Mouse (Mus musculus): ENCODE measurements around the gene Cep131. TPM values are rescaled to one million over a fixed set of nuclear protein-coding genes. Genes with fewer than 3 reads are reported as not detected.

Cep131 gene
- polyA plus RNA-seq, 1 experiment from 2014 or later = 30.7 TPM

- WGBS = 77% methylated on average over 23 of the region's 23 CpGs
- H3K36me3 ChIP-seq = peaks cover 65% of the 10 kb centered on the region
- H3K9ac ChIP-seq = no peak overlapping the region
- H3K4me3 ChIP-seq (replicated peaks) = no peak overlapping the region
- H3K4me2 ChIP-seq (replicated peaks) = no peak overlapping the region
- H3K27ac ChIP-seq (replicated peaks) = no peak overlapping the region
- ATAC-seq (ENCODE audit: insufficient number of reproducible peaks, low FRiP score, low TSS enrichment, low read depth) = peak; percentile 31; the same call in 1 of the 2 replicates
- no peaks in the 10 kb centered on the region for H3K27me3 ChIP-seq
- no peaks in the 10 kb centered on the region for H3K9me3 ChIP-seq (replicated peaks)
- H3K4me1 ChIP-seq = peaks cover 8% of the 10 kb centered on the region
Measured at GRCm38 (mm10) chr11:120092817-120093591, 6.4 kb upstream of the Cep131 start.

- H3K4me2 ChIP-seq (replicated peaks) = no peak overlapping the region
- H3K4me3 ChIP-seq (replicated peaks) = no peak overlapping the region
- WGBS = 84% methylated on average over 4 of the region's 4 CpGs
- no peak for ATAC-seq (ENCODE audit: insufficient number of reproducible peaks, low FRiP score, low TSS enrichment, low read depth)
- peaks cover 11% of the 10 kb centered on the region for H3K4me1 ChIP-seq
- no peak overlapping the region for H3K9ac ChIP-seq
- H3K27me3 ChIP-seq = no peaks in the 10 kb centered on the region
- H3K36me3 ChIP-seq = peaks cover 56% of the 10 kb centered on the region
- no peaks in the 10 kb centered on the region for H3K9me3 ChIP-seq (replicated peaks)
- no peak overlapping the region for H3K27ac ChIP-seq (replicated peaks)
Measured at GRCm38 (mm10) chr11:120090661-120091060, 4.0 kb upstream of the Cep131 start.

- WGBS = 4% methylated on average over 25 of the region's 25 CpGs
- H3K4me2 ChIP-seq (replicated peaks) = peak overlapping the region; percentile 91
- H3K4me3 ChIP-seq (replicated peaks) = peak overlapping the region; percentile 86
- peaks cover 38% of the 10 kb centered on the region for H3K36me3 ChIP-seq
- H3K27ac ChIP-seq (replicated peaks) = peak overlapping the region; percentile 75
- peak overlapping the region; percentile 95 for H3K9ac ChIP-seq
- no peaks in the 10 kb centered on the region for H3K27me3 ChIP-seq
- H3K9me3 ChIP-seq (replicated peaks) = no peaks in the 10 kb centered on the region
- H3K4me1 ChIP-seq = peaks cover 18% of the 10 kb centered on the region
- ATAC-seq (ENCODE audit: insufficient number of reproducible peaks, low FRiP score, low TSS enrichment, low read depth) = no peak
Measured at GRCm38 (mm10) chr11:120085891-120086627, 568 bp downstream of the Cep131 start.

GRCm38 (mm10) chr11:120080282-120080681, 6.3 kb downstream of the Cep131 start:
- no peaks in the 10 kb centered on the region for H3K27me3 ChIP-seq
- peaks cover 73% of the 10 kb centered on the region for H3K36me3 ChIP-seq
- H3K9me3 ChIP-seq (replicated peaks) = no peaks in the 10 kb centered on the region
- no peak for ATAC-seq (ENCODE audit: insufficient number of reproducible peaks, low FRiP score, low TSS enrichment, low read depth)
- 77% methylated on average over 6 of the region's 6 CpGs for WGBS
- H3K27ac ChIP-seq (replicated peaks) = no peak overlapping the region
- H3K4me2 ChIP-seq (replicated peaks) = no peak overlapping the region
- H3K4me1 ChIP-seq = peaks cover 5% of the 10 kb centered on the region; the same call in 1 of the 2 replicates
- H3K4me3 ChIP-seq (replicated peaks) = no peak overlapping the region
- no peak overlapping the region for H3K9ac ChIP-seq

- Histone ChIP-seq H3K9ac (no peak overlapping the region), H3K27ac (replicated peaks) (no peak overlapping the region)
Measured at GRCm38 (mm10) chr11:120076191-120076590, 10.4 kb downstream of the Cep131 start.

GRCm38 (mm10) chr11:120072986-120073647, 13.5 kb downstream of the Cep131 start:
- Histone ChIP-seq H3K4me2 (replicated peaks) (no peak overlapping the region), H3K36me3 (peaks cover 81% of the 10 kb centered on the region), H3K27ac (replicated peaks) (no peak overlapping the region), H3K9me3 (replicated peaks) (no peaks in the 10 kb centered on the region), H3K9ac (no peak overlapping the region), H3K4me3 (replicated peaks) (no peak overlapping the region), H3K27me3 (no peaks in the 10 kb centered on the region), H3K4me1 (peaks cover 3% of the 10 kb centered on the region; the same call in 1 of the 2 replicates)
- ATAC-seq (ENCODE audit: insufficient number of reproducible peaks, low FRiP score, low TSS enrichment, low read depth) = no peak
- 88% methylated on average over 9 of the region's 9 CpGs for WGBS

More at GRCm38 (mm10) chr11:120076191-120076590, 10.4 kb downstream of the Cep131 start:
- Histone ChIP-seq H3K4me1 (peaks cover 3% of the 10 kb centered on the region; the same call in 1 of the 2 replicates), H3K36me3 (peaks cover 81% of the 10 kb centered on the region), H3K4me3 (replicated peaks) (no peak overlapping the region), H3K9me3 (replicated peaks) (no peaks in the 10 kb centered on the region), H3K4me2 (replicated peaks) (no peak overlapping the region), H3K27me3 (no peaks in the 10 kb centered on the region)
- 79% methylated on average over 3 of the region's 3 CpGs for WGBS
- ATAC-seq (ENCODE audit: insufficient number of reproducible peaks, low FRiP score, low TSS enrichment, low read depth) = no peak

GRCm38 (mm10) chr11:120071731-120072320, 14.8 kb downstream of the Cep131 start:
- no peak for ATAC-seq (ENCODE audit: insufficient number of reproducible peaks, low FRiP score, low TSS enrichment, low read depth)
- no peaks in the 10 kb centered on the region for H3K9me3 ChIP-seq (replicated peaks)
- H3K27ac ChIP-seq (replicated peaks) = no peak overlapping the region
- H3K36me3 ChIP-seq = peaks cover 89% of the 10 kb centered on the region
- no peak overlapping the region for H3K4me3 ChIP-seq (replicated peaks)
- WGBS = 65% methylated on average over 7 of the region's 7 CpGs
- H3K4me2 ChIP-seq (replicated peaks) = no peak overlapping the region
- peaks cover 3% of the 10 kb centered on the region; the same call in 1 of the 2 replicates for H3K4me1 ChIP-seq
- no peak overlapping the region for H3K9ac ChIP-seq
- H3K27me3 ChIP-seq = no peaks in the 10 kb centered on the region

GRCm38 (mm10) chr11:120071065-120071464, 15.6 kb downstream of the Cep131 start:
- peaks cover 3% of the 10 kb centered on the region; the same call in 1 of the 2 replicates for H3K4me1 ChIP-seq
- H3K27me3 ChIP-seq = no peaks in the 10 kb centered on the region
- H3K36me3 ChIP-seq = peaks cover 88% of the 10 kb centered on the region
- no peak for ATAC-seq (ENCODE audit: insufficient number of reproducible peaks, low FRiP score, low TSS enrichment, low read depth)
- no peak overlapping the region for H3K4me2 ChIP-seq (replicated peaks)
- no peaks in the 10 kb centered on the region for H3K9me3 ChIP-seq (replicated peaks)
- H3K27ac ChIP-seq (replicated peaks) = no peak overlapping the region
- WGBS = 50% methylated on average over 12 of the region's 12 CpGs
- H3K4me3 ChIP-seq (replicated peaks) = no peak overlapping the region
- H3K9ac ChIP-seq = no peak overlapping the region

GRCm38 (mm10) chr11:120070286-120070930, 16.2 kb downstream of the Cep131 start:
- peaks cover 88% of the 10 kb centered on the region for H3K36me3 ChIP-seq

GRCm38 (mm10) chr11:120069261-120069660, 17.4 kb downstream of the Cep131 start:
- Histone ChIP-seq H3K4me3 (replicated peaks) (no peak overlapping the region), H3K4me2 (replicated peaks) (no peak overlapping the region), H3K27me3 (no peaks in the 10 kb centered on the region), H3K36me3 (peaks cover 93% of the 10 kb centered on the region), H3K9me3 (replicated peaks) (no peaks in the 10 kb centered on the region), H3K9ac (no peak overlapping the region), H3K27ac (replicated peaks) (no peak overlapping the region), H3K4me1 (peaks cover 7% of the 10 kb centered on the region; the same call in 1 of the 2 replicates)
- 33% methylated on average over 11 of the region's 11 CpGs for WGBS
- no peak for ATAC-seq (ENCODE audit: insufficient number of reproducible peaks, low FRiP score, low TSS enrichment, low read depth)

More at GRCm38 (mm10) chr11:120070286-120070930, 16.2 kb downstream of the Cep131 start:
- Histone ChIP-seq H3K9me3 (replicated peaks) (no peaks in the 10 kb centered on the region), H3K27ac (replicated peaks) (no peak overlapping the region), H3K4me2 (replicated peaks) (no peak overlapping the region), H3K4me3 (replicated peaks) (no peak overlapping the region), H3K9ac (no peak overlapping the region), H3K27me3 (no peaks in the 10 kb centered on the region), H3K4me1 (peaks cover 4% of the 10 kb centered on the region; the same call in 1 of the 2 replicates)
- WGBS = 87% methylated on average over 27 of the region's 27 CpGs
- ATAC-seq (ENCODE audit: insufficient number of reproducible peaks, low FRiP score, low TSS enrichment, low read depth) = no peak
